9 mouse cellular contexts compared by ENCODE assay signal in the genomic region with DNA sequence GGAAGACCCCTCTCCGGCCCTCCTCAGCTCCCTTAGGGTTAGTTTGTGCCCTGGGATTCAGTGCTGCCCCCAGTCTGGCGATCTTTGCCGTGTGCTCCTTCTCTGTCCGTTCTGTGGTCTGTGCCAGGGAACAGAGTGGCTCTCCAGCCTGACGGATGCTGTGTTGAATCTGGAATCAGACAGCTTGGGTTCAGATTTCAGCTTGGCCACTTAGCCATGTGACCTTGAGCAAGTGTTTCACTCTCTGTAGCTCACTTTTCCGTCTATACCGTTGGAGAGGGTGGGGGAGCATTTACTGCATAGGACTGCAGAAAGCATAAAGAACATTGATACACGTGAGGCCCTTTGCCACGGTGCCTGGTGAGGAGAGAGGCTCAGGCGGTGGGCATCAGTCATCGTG. TPM values are rescaled to one million over a fixed set of nuclear protein-coding genes. Genes with fewer than 3 reads are reported as not detected.
A peak's percentile ranks its signal among the peaks of the same experiment; 100 is the strongest.
DNase-seq lines count a peak whose midpoint lies in the region; ATAC-seq lines count a peak whose summit lies in the region.
"Had no signal": no experiment of that assay in that cellular context is flagged by ENCODE, and none has a peak within 500 bp of the region (broad histone marks: within the 10 kb centered on the region; RNA-seq: fewer than 3 reads in every experiment).

No protein-coding gene starts in this region.

- 0 out of 2 replicates have a peak, but pooled peaks cover 7% of the 10 kb centered on the region for H3K36me3 ChIP-seq in embryonic facial prominence, embryonic 10.5 days (replicated peaks)
- H3K36me3 ChIP-seq in heart, embryonic 16.5 days (ENCODE audit: control insufficient read depth, insufficient read depth), result no peaks in the 10 kb centered on the region
- no peaks in the 10 kb centered on the region for H3K36me3 ChIP-seq in kidney, embryonic 14.5 days (ENCODE audit: control insufficient read depth, insufficient read depth, low read length)
- H3K36me3 ChIP-seq: liver, embryonic 13.5 days had no signal

- peak; percentile 68 to 76 for DNase-seq in heart, adult 18-20 months
- DNase-seq in heart, postnatal 10 days, result no peak
- no peak for DNase-seq in embryonic facial prominence, embryonic 10.5 days (ENCODE audit: low spot score)
- DNase-seq in lung, postnatal 10 days, result peak; percentile 66
- DNase-seq in layer of hippocampus, postnatal 36 days, result no peak
- no peak for DNase-seq in kidney, postnatal 10 days
- DNase-seq: liver, embryonic 13.5 days had no signal

- 61% methylated on average over 11 of the region's 11 CpGs for WGBS in embryonic facial prominence, embryonic 10.5 days
- WGBS in heart, embryonic 16.5 days, result 45% methylated on average over 11 of the region's 11 CpGs
- 63% methylated on average over 11 of the region's 11 CpGs for WGBS in kidney, embryonic 14.5 days

- H3K4me2 ChIP-seq in heart, embryonic 16.5 days (ENCODE audit: low read depth, low read length), result peak overlapping the region; percentile 35
- no peak overlapping the region for H3K4me2 ChIP-seq in kidney, embryonic 14.5 days (replicated peaks; ENCODE audit: low read depth, low read length)
- H3K4me2 ChIP-seq: liver, embryonic 13.5 days had no signal

- peak overlapping the region; percentile 63 for H3K9ac ChIP-seq in heart, embryonic 16.5 days (ENCODE audit: low read length)
- H3K9ac ChIP-seq in kidney, embryonic 14.5 days (ENCODE audit: low read depth, low read length), result no peak overlapping the region
- H3K9ac ChIP-seq: liver, embryonic 13.5 days had no signal

- peak overlapping the region; percentile 90 for H3K27ac ChIP-seq in embryonic facial prominence, embryonic 10.5 days (replicated peaks)
- H3K27ac ChIP-seq in heart, embryonic 16.5 days (ENCODE audit: low read length), result peak overlapping the region; percentile 97
- H3K27ac ChIP-seq in kidney, embryonic 14.5 days (ENCODE audit: low read depth, low read length), result no peak overlapping the region
- H3K27ac ChIP-seq: liver, embryonic 13.5 days had no signal

- no peaks in the 10 kb centered on the region for H3K27me3 ChIP-seq in embryonic facial prominence, embryonic 10.5 days (replicated peaks; ENCODE audit: low read depth, poor library complexity, severe bottlenecking)
- H3K27me3 ChIP-seq in heart, embryonic 16.5 days (ENCODE audit: control insufficient read depth, insufficient read depth, low read length), result no peaks in the 10 kb centered on the region
- no peaks in the 10 kb centered on the region for H3K27me3 ChIP-seq in kidney, embryonic 14.5 days (ENCODE audit: control insufficient read depth, insufficient read depth, low read length)

- 0 out of 2 replicates have a peak overlapping the region, but pooled peaks have one; percentile 22 for H3K4me3 ChIP-seq in embryonic facial prominence, embryonic 10.5 days
- no peak overlapping the region for H3K4me3 ChIP-seq in heart, embryonic 16.5 days (ENCODE audit: low read length)
- H3K4me3 ChIP-seq in kidney, embryonic 14.5 days (ENCODE audit: low read length), result no peak overlapping the region
- H3K4me3 ChIP-seq: liver, embryonic 13.5 days had no signal

- H3K9me3 ChIP-seq in embryonic facial prominence, embryonic 10.5 days, result no peaks in the 10 kb centered on the region
- no peaks in the 10 kb centered on the region for H3K9me3 ChIP-seq in heart, embryonic 16.5 days (replicated peaks; ENCODE audit: control insufficient read depth, low read length)
- no peaks in the 10 kb centered on the region for H3K9me3 ChIP-seq in kidney, embryonic 14.5 days (ENCODE audit: control insufficient read depth, low read length)
- H3K9me3 ChIP-seq: liver, embryonic 13.5 days had no signal

- H3K4me1 ChIP-seq in embryonic facial prominence, embryonic 10.5 days, result peaks cover 86% of the 10 kb centered on the region
- peaks cover 69% of the 10 kb centered on the region for H3K4me1 ChIP-seq in heart, embryonic 16.5 days (ENCODE audit: control insufficient read depth, insufficient read depth, low read length)
- H3K4me1 ChIP-seq in kidney, embryonic 14.5 days (ENCODE audit: control insufficient read depth, insufficient read depth, low read length), result peaks cover 35% of the 10 kb centered on the region

- intact Hi-C loops in heart, postnatal 10 days (cut with DNase I), result no loop called here

- no peak for ATAC-seq in heart, embryonic 16.5 days (replicated peaks; ENCODE audit: extremely low read depth, insufficient read depth, low FRiP score)
- no peak for ATAC-seq in kidney, embryonic 14.5 days (ENCODE audit: low FRiP score, low TSS enrichment)

RNA-seq across cellular contexts. Expression of a gene that starts 44.8 kb away (rescaled TPM):
- total RNA-seq in heart, adult 18-20 months (2021), result 100 to 1,000 TPM; 327 to 375 TPM
- 100 to 1,000 TPM; 250 to 256 TPM for total RNA-seq in heart, postnatal 10 days (2021)
- polyA plus RNA-seq in embryonic facial prominence, embryonic 10.5 days (2016; fragmentation: Nextera tagmentation; extraction: Ambion mirVana), result 60.4 and 71.7 TPM in 2 replicates
- polyA plus RNA-seq in heart, embryonic 16.5 days (2015; fragmentation: Nextera tagmentation; extraction: Ambion mirVana), result 97.6 and 105 TPM in 2 replicates
- total RNA-seq in layer of hippocampus, postnatal 36 days (2021), result 10 to 100 TPM; 67.6 to 78.7 TPM
- polyA plus RNA-seq in kidney, embryonic 14.5 days (2014; fragmentation: Nextera tagmentation; extraction: Ambion mirVana), result 62.3 and 63.6 TPM in 2 replicates

Comparison
In these comparisons a context has a peak if more than half of its experiments do, and no peak if none do; other contexts are left out.
1. DNase-seq: peak in heart, adult 18-20 months (2 of 2) and lung, postnatal 10 days (single experiment); none in heart, postnatal 10 days (0 of 2), embryonic facial prominence, embryonic 10.5 days (single experiment), layer of hippocampus, postnatal 36 days (0 of 2) and kidney, postnatal 10 days (single experiment).